Mouse (Mus musculus) CH12.LX (cell line): ENCODE data around the gene Bicd1. TPM values are rescaled to one million over a fixed set of nuclear protein-coding genes. Genes with fewer than 3 reads are reported as not detected.
"Not testable (repeated sequence)": the region's sequence is repeated elsewhere in the genome, so short reads cannot be mapped to it uniquely, and the experiment has no call there.

Source experiments
- DNase-seq: peaks from one replicate; pipeline ENCODE4 v3.0.0-alpha.2; 2013; ENCODE audit errors: extremely low read depth
- H3K27ac ChIP-seq: 2 replicates; pipeline ENCODE4 v1.5.1; 2012; ENCODE audit warnings: low read depth, mild to moderate bottlenecking, control low read depth, moderate library complexity; ENCODE audit not compliant: insufficient read depth
- H3K27me3 ChIP-seq: replicated peaks from 2 replicates; pipeline ENCODE3; 2012; ENCODE audit warnings: inconsistent platforms
- H3K36me3 ChIP-seq, 2 experiments: replicated peaks in 1 of 2; 2 replicates each; pipeline versions ENCODE3 to v1.6.1; 2012; ENCODE audit warnings: inconsistent platforms in 1 of 2, low read length in 1 of 2, mild to moderate bottlenecking in 1 of 2, mixed read lengths in 1 of 2, moderate library complexity in 1 of 2; ENCODE audit not compliant: control insufficient read depth in 1 of 2, insufficient read depth in 1 of 2
- H3K4me1 ChIP-seq, 2 experiments: 2 replicates each; pipeline ENCODE4 v1.6.1; 2012; ENCODE audit warnings: inconsistent platforms in 1 of 2, moderate library complexity in 1 of 2; ENCODE audit not compliant: insufficient read depth in 2 of 2, control insufficient read depth in 1 of 2
- H3K4me2 ChIP-seq: 2 replicates; pipeline ENCODE4 v1.6.1; 2012; ENCODE audit warnings: low read depth, mild to moderate bottlenecking, control low read depth; ENCODE audit not compliant: poor library complexity, insufficient read depth, severe bottlenecking
- H3K4me3 ChIP-seq, 3 experiments: fragments of 150-350 bp in 1 of 3; sonication (generic) in 1 of 3; replicated peaks in 1 of 3; 2 replicates each; pipeline versions ENCODE3 to v1.5.1; 2011 to 2012; ENCODE audit warnings: low read depth in 2 of 3, low read length in 2 of 3, mild to moderate bottlenecking in 2 of 3, moderate library complexity in 2 of 3, control low read depth in 1 of 3, improper control_type of control experiment in 1 of 3, inconsistent platforms in 1 of 3, mixed read lengths in 1 of 3; ENCODE audit not compliant: poor library complexity in 1 of 3
- H3K79me2 ChIP-seq: replicated peaks from 2 replicates; pipeline ENCODE4 v1.6.1; 2012; ENCODE audit warnings: mild to moderate bottlenecking, moderate library complexity; ENCODE audit not compliant: control insufficient read depth, poor library complexity, insufficient read depth, severe bottlenecking; ENCODE audit errors: extremely low read depth
- H3K9ac ChIP-seq: 2 replicates; pipeline ENCODE4 v1.6.1; 2012; ENCODE audit warnings: low read depth, mild to moderate bottlenecking, control low read depth, moderate library complexity; ENCODE audit not compliant: insufficient read depth
- H3K9me3 ChIP-seq: replicated peaks from 2 replicates; pipeline ENCODE3; 2012; ENCODE audit warnings: low read length, inconsistent platforms, mixed read lengths
- CHD1 ChIP-seq: IDR thresholded peaks from 2 replicates; pipeline ENCODE4 v1.6.1; 2012; ENCODE audit warnings: low read depth, low read length, improper control_type of control experiment, inconsistent platforms
- E2F4 ChIP-seq: IDR thresholded peaks from 2 replicates; pipeline ENCODE4 v1.6.1; 2011; ENCODE audit warnings: low read depth, low read length, improper control_type of control experiment; ENCODE audit not compliant: insufficient replicate concordance
- HCFC1 ChIP-seq: IDR thresholded peaks from 2 replicates; pipeline ENCODE4 v1.6.1; 2012; ENCODE audit warnings: low read depth, mild to moderate bottlenecking, inconsistent platforms, low read length, improper control_type of control experiment
- IRF4 ChIP-seq: IDR thresholded peaks from 2 replicates; pipeline ENCODE4 v1.6.1; 2014; ENCODE audit warnings: low read depth, mild to moderate bottlenecking, inconsistent platforms, low read length, improper control_type of control experiment
- JUN ChIP-seq: IDR thresholded peaks from 2 replicates; pipeline ENCODE4 v1.6.1; 2011; ENCODE audit warnings: low read depth, mild to moderate bottlenecking, low read length, improper control_type of control experiment, moderate library complexity; ENCODE audit not compliant: insufficient read depth
- KAT2A ChIP-seq: IDR thresholded peaks from 2 replicates; pipeline ENCODE4 v1.6.1; 2012; ENCODE audit warnings: low read length, improper control_type of control experiment, inconsistent platforms; ENCODE audit not compliant: insufficient replicate concordance
- MAFK ChIP-seq: IDR thresholded peaks from 2 replicates; pipeline ENCODE4 v1.6.1; 2011; ENCODE audit warnings: low read length, improper control_type of control experiment; ENCODE audit not compliant: insufficient replicate concordance
- MAX ChIP-seq: IDR thresholded peaks from 2 replicates; pipeline ENCODE4 v1.6.1; 2011; ENCODE audit warnings: low read length, improper control_type of control experiment
- MXI1 ChIP-seq: IDR thresholded peaks from 2 replicates; pipeline ENCODE4 v1.6.1; 2011; ENCODE audit warnings: mild to moderate bottlenecking, low read depth, low read length, improper control_type of control experiment
- PAX5 ChIP-seq: IDR thresholded peaks from 2 replicates; pipeline ENCODE4 v1.6.1; 2012; ENCODE audit warnings: low read length, inconsistent platforms, mixed read lengths
- POLR2A ChIP-seq: IDR thresholded peaks from 2 replicates; pipeline ENCODE4 v1.6.1; 2011; ENCODE audit warnings: low read depth, mild to moderate bottlenecking, improper control_type of control experiment, low read length
- RAD21 ChIP-seq: IDR thresholded peaks from 2 replicates; pipeline ENCODE4 v1.6.1; 2011; ENCODE audit warnings: low read depth, mild to moderate bottlenecking, low read length, improper control_type of control experiment, moderate library complexity
- RCOR1 ChIP-seq: conservative IDR thresholded peaks from 2 replicates; pipeline ENCODE4 v1.6.1; 2012; ENCODE audit warnings: low read depth, mild to moderate bottlenecking, inconsistent platforms, low read length, improper control_type of control experiment
- SMC3 ChIP-seq: IDR thresholded peaks from 2 replicates; pipeline ENCODE4 v1.6.1; 2011; ENCODE audit warnings: low read depth, low read length, improper control_type of control experiment
- TCF12 ChIP-seq: IDR thresholded peaks from 2 replicates; pipeline ENCODE4 v1.6.1; 2014; ENCODE audit warnings: low read depth, mild to moderate bottlenecking, inconsistent platforms, low read length, improper control_type of control experiment
- UBTF ChIP-seq: IDR thresholded peaks from 2 replicates; pipeline ENCODE4 v1.6.1; 2012; ENCODE audit warnings: low read depth, mild to moderate bottlenecking, inconsistent platforms, low read length, improper control_type of control experiment, moderate library complexity
- USF1 ChIP-seq: IDR thresholded peaks from 2 replicates; pipeline ENCODE4 v1.6.1; 2014; ENCODE audit warnings: low read depth, mild to moderate bottlenecking, inconsistent platforms, low read length, improper control_type of control experiment
- USF2 ChIP-seq: conservative IDR thresholded peaks from 2 replicates; pipeline ENCODE4 v1.6.1; 2011; ENCODE audit warnings: low read depth, low read length, improper control_type of control experiment
- ZC3H11A ChIP-seq: IDR thresholded peaks from 2 replicates; pipeline ENCODE4 v1.6.1; 2012; ENCODE audit warnings: low read depth, mild to moderate bottlenecking, inconsistent platforms, low read length, improper control_type of control experiment
- dilution Hi-C: fragments of 300-500 bp; cut with MboI; formaldehyde crosslinking; loops from 2 replicates; pipeline ENCODE4 v1.14.3; 2020; ENCODE audit warnings: low sequenced_read_pairs; ENCODE audit not compliant: extremely low pct_unique_long_range_greater_than_20kb, extremely low pct_ligation_motif_present
- in situ Hi-C: fragments of 300-500 bp; cut with MboI; formaldehyde crosslinking; loops from 3 replicates; pipeline ENCODE4 v1.14.3; 2019; ENCODE audit warnings: low sequenced_read_pairs, low pct_ligation_motif_present, low pct_unique_long_range_greater_than_20kb, mixed read lengths
- polyA plus RNA-seq: library from polyadenylated mRNA; unstranded; fragments of >175 nt; gene quantifications from 2 replicates; pipeline ENCODE4 v1.2.1, GENCODE M21; 2012; ENCODE audit warnings: low read depth; ENCODE audit not compliant: insufficient read length
- total RNA-seq, 2 experiments: library from RNA; depleted of rRNA; stranded (reverse); fragments of 300-350 nt in 1 of 2; fragments of >200 nt in 1 of 2; gene quantifications; 2 replicates each; pipeline ENCODE4 v1.2.3; 2012 to 2014

The Bicd1 gene
- total and polyA plus RNA-seq, 3 experiments: 0.11 TPM; not detected in 2

GRCm38 (mm10) chr6:149471477-149471876 is 62.8 kb downstream of the Bicd1 start:
- Histone ChIP-seq H3K27ac (no peak overlapping the region), H3K4me1 (no peaks in the 10 kb centered on the region), H3K9me3 (peaks cover 2% of the 10 kb centered on the region), H3K27me3 (no peaks in the 10 kb centered on the region), H3K9ac (no peak overlapping the region), H3K4me3 (no peak overlapping the region), H3K36me3 (no peaks in the 10 kb centered on the region), H3K4me2 (no peak overlapping the region), H3K79me2 (no peaks in the 10 kb centered on the region)
- in situ Hi-C loops: no loop called here
- no peak for DNase-seq
- dilution Hi-C loops: no loop called here
- TF ChIP-seq ZC3H11A (no peak), RCOR1 (no peak), IRF4 (no peak), E2F4 (no peak), USF2 (no peak), PAX5 (no peak), JUN (no peak), HCFC1 (no peak), USF1 (no peak), RAD21 (no peak), UBTF (no peak), CHD1 (no peak), TCF12 (no peak), MAFK (no peak), KAT2A (no peak), MAX (no peak), MXI1 (no peak), SMC3 (no peak), POLR2A (no peak)

GRCm38 (mm10) chr6:149472441-149472840 is 63.8 kb downstream of the Bicd1 start:
- H3K4me1 ChIP-seq, H3K4me3 ChIP-seq, H3K9me3 ChIP-seq, H3K27ac ChIP-seq, H3K27me3 ChIP-seq, H3K4me2 ChIP-seq, in situ Hi-C loops, H3K79me2 ChIP-seq, H3K36me3 ChIP-seq, H3K9ac ChIP-seq, dilution Hi-C loops, DNase-seq: not testable (repeated sequence)

- DNase-seq, H3K4me1 ChIP-seq, H3K4me2 ChIP-seq, H3K4me3 ChIP-seq, dilution Hi-C loops, H3K79me2 ChIP-seq, in situ Hi-C loops, H3K27me3 ChIP-seq, H3K9ac ChIP-seq, H3K27ac ChIP-seq, H3K9me3 ChIP-seq, H3K36me3 ChIP-seq: not testable (repeated sequence)
These were observed 73.2 kb downstream of the Bicd1 start for GRCm38 (mm10) chr6:149481868-149482267.
